Mouse (Mus musculus) stomach, postnatal 0 days (tissue): ENCODE measurements at regions not wholly inside any gene's neighbourhood (a gene's known extent, or its start where the extent isn't known, plus 50 kb on each side); places are given as distances from the start of the nearest gene placed in this dataset.

Experiments used
- CTCF ChIP-seq: IDR thresholded peaks from 2 replicates; pipeline ENCODE4 v1.5.1; 2016; ENCODE audit warnings: antibody characterized with exemption, low read depth, mild to moderate bottlenecking, moderate library complexity
- EP300 ChIP-seq: optimal IDR thresholded peaks from 2 replicates; pipeline ENCODE3; 2016; ENCODE audit warnings: antibody characterized with exemption

DNA sequence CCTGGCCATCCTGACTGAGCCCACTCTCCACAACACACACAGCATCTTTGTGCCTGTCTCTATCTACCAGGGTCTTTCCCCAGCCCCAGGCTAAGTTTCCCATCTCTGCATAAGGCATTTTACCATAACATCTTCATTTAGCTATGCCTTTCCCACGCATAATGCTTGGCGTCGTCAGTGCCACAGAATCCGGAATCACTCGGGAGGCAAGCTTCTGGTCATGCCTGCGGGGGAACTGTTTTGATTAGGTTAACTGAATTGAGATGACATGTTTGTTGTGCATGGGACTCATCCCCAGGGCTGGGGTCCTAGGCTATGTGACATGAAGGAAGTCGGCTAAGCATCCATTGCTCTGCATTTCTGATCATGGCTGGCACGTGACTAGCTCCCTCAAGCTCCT lies 97.6 kb upstream of the Npas2 start:
- TF ChIP-seq EP300 (no peak), CTCF (no peak)
